Mouse (Mus musculus): Measurements from ENCODE around the gene Pml. TPM values are rescaled to one million over a fixed set of nuclear protein-coding genes. Genes with fewer than 3 reads are reported as not detected.

Gene Pml
- polyA plus RNA-seq, 1 experiment from 2014 or later: 13.8 TPM

- Histone ChIP-seq H3K36me3 (ENCODE audit: control insufficient read depth, insufficient read depth) (peaks cover 40% of the 10 kb centered on the region), H3K9me3 (replicated peaks; ENCODE audit: control insufficient read depth, low read length) (no peaks in the 10 kb centered on the region), H3K27me3 (ENCODE audit: control insufficient read depth, insufficient read depth, low read length) (no peaks in the 10 kb centered on the region), H3K4me3 (ENCODE audit: low read length) (no peak overlapping the region), H3K9ac (ENCODE audit: low read length) (no peak overlapping the region), H3K27ac (ENCODE audit: low read length) (peak overlapping the region; percentile 40), H3K4me2 (ENCODE audit: low read depth, low read length) (no peak overlapping the region), H3K4me1 (ENCODE audit: control insufficient read depth, insufficient read depth, low read length) (peaks cover 9% of the 10 kb centered on the region)
- 53% methylated on average over 6 of the region's 6 CpGs for WGBS
- ATAC-seq (replicated peaks; ENCODE audit: extremely low read depth, insufficient read depth, low FRiP score): no peak
Observed at GRCm38 (mm10) chr9:58231746-58232145, 17.8 kb downstream of the Pml start.

- H3K4me3 ChIP-seq (ENCODE audit: low read length): no peak overlapping the region
- H3K4me2 ChIP-seq (ENCODE audit: low read depth, low read length): no peak overlapping the region
- no peaks in the 10 kb centered on the region for H3K27me3 ChIP-seq (ENCODE audit: control insufficient read depth, insufficient read depth, low read length)
- no peak overlapping the region for H3K9ac ChIP-seq (ENCODE audit: low read length)
- 95% methylated on average over 9 of the region's 9 CpGs for WGBS
- H3K27ac ChIP-seq (ENCODE audit: low read length): no peak overlapping the region
- H3K4me1 ChIP-seq (ENCODE audit: control insufficient read depth, insufficient read depth, low read length): peaks cover 11% of the 10 kb centered on the region
- no peak for ATAC-seq (replicated peaks; ENCODE audit: extremely low read depth, insufficient read depth, low FRiP score)
- no peaks in the 10 kb centered on the region for H3K9me3 ChIP-seq (replicated peaks; ENCODE audit: control insufficient read depth, low read length)
- H3K36me3 ChIP-seq (ENCODE audit: control insufficient read depth, insufficient read depth): peaks cover 38% of the 10 kb centered on the region
Observed at GRCm38 (mm10) chr9:58228777-58229466, 20.7 kb downstream of the Pml start.

DNA sequence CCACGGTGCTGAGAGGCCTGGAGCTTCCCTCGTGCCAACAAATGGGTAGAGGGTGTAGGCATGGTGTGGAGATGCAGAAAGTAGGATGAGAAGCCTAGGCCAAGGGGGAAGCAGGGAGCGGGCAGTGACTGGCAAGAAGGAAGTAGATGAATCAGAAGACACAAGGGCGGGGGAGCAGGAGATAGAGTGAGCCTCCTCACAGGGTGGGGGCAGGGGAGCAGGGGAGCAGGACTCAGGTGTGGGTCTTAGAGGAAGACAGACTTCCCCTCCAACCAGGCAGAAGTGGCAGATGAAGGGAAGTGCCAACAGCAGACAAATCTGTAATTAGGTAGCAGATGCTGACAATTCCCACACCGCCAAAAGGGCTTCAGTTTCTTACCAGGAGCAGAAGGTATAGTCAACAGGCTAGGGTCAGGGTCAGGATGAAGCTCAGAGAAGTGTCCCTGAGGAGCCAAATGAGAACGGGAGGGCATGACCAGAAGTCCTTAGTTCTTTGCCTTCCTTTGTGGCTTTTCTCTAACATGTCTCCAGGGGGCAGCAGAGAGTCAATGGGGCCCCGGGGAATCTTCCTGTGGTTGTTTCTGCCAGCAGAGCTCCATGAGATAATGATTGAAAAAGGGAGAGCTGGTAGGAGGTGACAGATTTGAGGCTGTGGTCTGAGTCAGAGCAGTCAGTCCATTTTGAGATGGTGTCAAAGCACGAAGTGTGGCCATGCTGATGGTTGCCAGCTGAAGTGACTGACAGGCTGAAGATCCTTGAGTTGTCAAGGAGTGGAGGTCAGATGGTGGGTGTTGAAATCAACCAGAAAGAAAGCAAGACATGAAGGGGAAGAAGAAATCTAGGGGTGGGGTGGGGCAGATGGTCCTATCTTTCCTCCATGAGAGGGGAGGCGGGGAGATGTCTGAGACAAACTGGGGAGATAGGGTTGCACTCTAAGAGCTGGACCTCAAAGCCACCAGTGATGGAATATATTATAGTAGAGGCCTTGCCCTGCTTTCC is 23.4 kb downstream of the Pml start:
- Histone ChIP-seq H3K4me3 (ENCODE audit: low read length) (no peak overlapping the region), H3K4me2 (ENCODE audit: low read depth, low read length) (no peak overlapping the region), H3K27me3 (ENCODE audit: control insufficient read depth, insufficient read depth, low read length) (no peaks in the 10 kb centered on the region), H3K27ac (ENCODE audit: low read length) (no peak overlapping the region), H3K9me3 (replicated peaks; ENCODE audit: control insufficient read depth, low read length) (no peaks in the 10 kb centered on the region), H3K36me3 (ENCODE audit: control insufficient read depth, insufficient read depth) (peaks cover 46% of the 10 kb centered on the region), H3K9ac (ENCODE audit: low read length) (no peak overlapping the region; the same call in 1 of the 2 replicates), H3K4me1 (ENCODE audit: control insufficient read depth, insufficient read depth, low read length) (peaks cover 2% of the 10 kb centered on the region; the same call in 1 of the 2 replicates)
- no peak for ATAC-seq (replicated peaks; ENCODE audit: extremely low read depth, insufficient read depth, low FRiP score)
- WGBS: 54% methylated on average over 9 of the region's 9 CpGs

DNA sequence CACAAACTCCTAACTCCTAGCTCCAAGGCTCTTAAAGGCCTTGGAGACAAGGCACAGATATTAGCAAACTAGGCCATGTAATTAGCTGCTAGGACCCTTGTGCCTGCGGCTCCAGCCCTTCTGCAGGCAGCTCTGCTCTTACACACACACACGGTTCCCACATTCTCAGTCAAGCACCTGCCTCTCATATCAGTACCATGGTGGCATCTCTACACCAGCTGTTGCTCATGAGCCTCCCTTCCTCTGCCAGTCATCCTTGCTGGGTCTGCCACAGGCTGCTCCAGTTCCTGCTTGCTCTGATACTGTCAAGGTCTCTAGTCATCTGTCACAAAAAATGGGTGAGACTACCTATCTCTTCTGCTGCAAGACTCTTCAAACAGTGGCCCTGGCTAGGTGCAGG is 25.2 kb downstream of the Pml start:
- H3K27me3 ChIP-seq (ENCODE audit: control insufficient read depth, insufficient read depth, low read length): no peaks in the 10 kb centered on the region
- no peak overlapping the region for H3K4me3 ChIP-seq (ENCODE audit: low read length)
- peaks cover 2% of the 10 kb centered on the region; the same call in 1 of the 2 replicates for H3K4me1 ChIP-seq (ENCODE audit: control insufficient read depth, insufficient read depth, low read length)
- no peak for ATAC-seq (replicated peaks; ENCODE audit: extremely low read depth, insufficient read depth, low FRiP score)
- H3K27ac ChIP-seq (ENCODE audit: low read length): no peak overlapping the region
- no peak overlapping the region for H3K4me2 ChIP-seq (ENCODE audit: low read depth, low read length)
- H3K36me3 ChIP-seq (ENCODE audit: control insufficient read depth, insufficient read depth): peaks cover 43% of the 10 kb centered on the region
- no peaks in the 10 kb centered on the region for H3K9me3 ChIP-seq (replicated peaks; ENCODE audit: control insufficient read depth, low read length)
- WGBS: 88% methylated on average over 2 of the region's 2 CpGs
- H3K9ac ChIP-seq (ENCODE audit: low read length): no peak overlapping the region

GRCm38 (mm10) chr9:58220218-58220903 is 29.2 kb downstream of the Pml start:
- no peak; the same call in 1 of the 2 replicates for ATAC-seq (replicated peaks; ENCODE audit: extremely low read depth, insufficient read depth, low FRiP score)
- no peaks in the 10 kb centered on the region for H3K9me3 ChIP-seq (replicated peaks; ENCODE audit: control insufficient read depth, low read length)
- peaks cover 28% of the 10 kb centered on the region; the same call in 1 of the 2 replicates for H3K36me3 ChIP-seq (ENCODE audit: control insufficient read depth, insufficient read depth)
- H3K9ac ChIP-seq (ENCODE audit: low read length): no peak overlapping the region
- no peaks in the 10 kb centered on the region for H3K27me3 ChIP-seq (ENCODE audit: control insufficient read depth, insufficient read depth, low read length)
- H3K4me2 ChIP-seq (ENCODE audit: low read depth, low read length): no peak overlapping the region
- H3K27ac ChIP-seq (ENCODE audit: low read length): no peak overlapping the region
- WGBS: 69% methylated on average over 24 of the region's 24 CpGs
- H3K4me1 ChIP-seq (ENCODE audit: control insufficient read depth, insufficient read depth, low read length): no peaks in the 10 kb centered on the region
- H3K4me3 ChIP-seq (ENCODE audit: low read length): no peak overlapping the region

- no peaks in the 10 kb centered on the region for H3K27me3 ChIP-seq (ENCODE audit: control insufficient read depth, insufficient read depth, low read length)
- no peak overlapping the region for H3K4me3 ChIP-seq (ENCODE audit: low read length)
- H3K4me1 ChIP-seq (ENCODE audit: control insufficient read depth, insufficient read depth, low read length): 0 out of 2 replicates have a peak, but pooled peaks cover under 1% of the 10 kb centered on the region
- 88% methylated on average over 3 of the region's 3 CpGs for WGBS
- H3K36me3 ChIP-seq (ENCODE audit: control insufficient read depth, insufficient read depth): peaks cover 21% of the 10 kb centered on the region; the same call in 1 of the 2 replicates
- no peaks in the 10 kb centered on the region for H3K9me3 ChIP-seq (replicated peaks; ENCODE audit: control insufficient read depth, low read length)
- no peak for ATAC-seq (replicated peaks; ENCODE audit: extremely low read depth, insufficient read depth, low FRiP score)
- no peak overlapping the region for H3K9ac ChIP-seq (ENCODE audit: low read length)
- H3K27ac ChIP-seq (ENCODE audit: low read length): no peak overlapping the region
- no peak overlapping the region for H3K4me2 ChIP-seq (ENCODE audit: low read depth, low read length)
Observed at GRCm38 (mm10) chr9:58218539-58218938, 31.0 kb downstream of the Pml start.

DNA sequence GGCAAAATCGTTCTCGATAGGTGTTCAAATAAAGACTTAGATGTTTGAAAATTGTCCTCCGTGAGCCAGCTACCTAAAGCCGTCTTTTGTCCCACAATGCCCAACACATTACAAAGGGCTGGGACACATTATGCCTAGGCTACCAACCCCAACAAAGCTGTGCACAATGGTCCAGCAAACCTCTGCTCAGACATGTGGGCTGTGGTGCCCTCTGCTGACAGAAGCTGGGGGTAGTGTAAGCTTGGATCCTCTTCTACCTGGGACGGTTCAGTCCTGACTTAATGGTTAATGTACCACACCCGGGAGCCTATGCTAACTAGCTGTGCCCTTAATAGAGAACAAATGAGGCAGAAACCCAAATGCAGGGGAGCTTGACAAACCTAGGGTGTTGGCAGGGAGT is 33.2 kb downstream of the Pml start:
- WGBS: 54% methylated on average over 6 of the region's 6 CpGs
- Histone ChIP-seq H3K4me2 (ENCODE audit: low read depth, low read length) (no peak overlapping the region), H3K27ac (ENCODE audit: low read length) (no peak overlapping the region), H3K27me3 (ENCODE audit: control insufficient read depth, insufficient read depth, low read length) (no peaks in the 10 kb centered on the region), H3K9me3 (replicated peaks; ENCODE audit: control insufficient read depth, low read length) (no peaks in the 10 kb centered on the region), H3K4me3 (ENCODE audit: low read length) (no peak overlapping the region), H3K9ac (ENCODE audit: low read length) (no peak overlapping the region), H3K4me1 (ENCODE audit: control insufficient read depth, insufficient read depth, low read length) (0 out of 2 replicates have a peak, but pooled peaks cover 3% of the 10 kb centered on the region), H3K36me3 (ENCODE audit: control insufficient read depth, insufficient read depth) (peaks cover 7% of the 10 kb centered on the region; the same call in 1 of the 2 replicates)
- no peak for ATAC-seq (replicated peaks; ENCODE audit: extremely low read depth, insufficient read depth, low FRiP score)

- ATAC-seq (replicated peaks; ENCODE audit: extremely low read depth, insufficient read depth, low FRiP score): 0 out of 2 replicates have a peak, but pooled peaks have one; percentile 30
- Histone ChIP-seq H3K9me3 (replicated peaks; ENCODE audit: control insufficient read depth, low read length) (no peaks in the 10 kb centered on the region), H3K27ac (ENCODE audit: low read length) (peak overlapping the region; percentile 24; the same call in 1 of the 2 replicates), H3K4me3 (ENCODE audit: low read length) (no peak overlapping the region), H3K9ac (ENCODE audit: low read length) (no peak overlapping the region), H3K4me2 (ENCODE audit: low read depth, low read length) (no peak overlapping the region), H3K36me3 (ENCODE audit: control insufficient read depth, insufficient read depth) (peaks cover 1% of the 10 kb centered on the region; the same call in 1 of the 2 replicates), H3K4me1 (ENCODE audit: control insufficient read depth, insufficient read depth, low read length) (peaks cover 13% of the 10 kb centered on the region), H3K27me3 (ENCODE audit: control insufficient read depth, insufficient read depth, low read length) (no peaks in the 10 kb centered on the region)
- 41% methylated on average over 8 of the region's 8 CpGs for WGBS
Observed at GRCm38 (mm10) chr9:58214519-58215180, 34.9 kb downstream of the Pml start.
